Mouse (Mus musculus): ENCODE measurements around the gene Arfrp1. TPM values are rescaled to one million over a fixed set of nuclear protein-coding genes. Genes with fewer than 3 reads are reported as not detected.

The Arfrp1 gene
- polyA plus RNA-seq (2012): 0.49 and 1.1 TPM in 2 replicates

DNA sequence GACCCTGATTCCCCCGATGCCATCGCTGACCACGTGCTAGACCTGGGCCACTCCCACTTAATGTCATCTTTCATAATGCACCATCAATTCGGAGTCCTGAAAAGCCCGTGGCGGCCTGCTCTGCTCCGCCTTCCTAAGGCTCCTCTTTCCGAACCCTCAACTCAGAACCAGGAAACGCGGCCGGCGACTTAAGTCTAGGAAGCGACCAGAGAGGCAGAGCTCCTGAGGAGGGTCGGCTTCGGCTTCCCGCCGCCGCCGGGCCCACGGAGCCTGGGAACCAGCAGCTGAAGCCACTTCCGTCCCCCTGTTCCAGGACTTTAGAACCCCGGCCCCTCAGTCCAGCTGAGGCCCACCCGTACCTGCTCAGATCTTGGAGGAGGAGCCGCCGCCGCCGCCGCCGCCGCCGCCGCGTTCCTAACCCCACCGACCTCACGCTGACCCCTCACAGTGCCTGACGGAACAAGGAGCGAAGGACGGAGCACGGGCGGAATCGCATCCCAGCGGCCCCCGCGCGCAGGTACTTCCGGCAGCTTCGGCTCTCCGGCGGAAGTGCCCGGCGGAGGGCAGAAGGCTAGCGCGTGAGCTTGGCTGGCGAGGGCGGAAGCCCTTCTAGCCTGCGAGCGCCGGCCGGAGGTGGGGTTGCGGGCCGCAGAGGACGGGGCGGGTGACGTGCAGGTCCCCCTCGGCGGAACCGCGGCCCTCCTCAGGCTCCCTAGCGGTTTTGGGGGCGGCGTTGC lies at the start of gene Arfrp1, which contains the start of gene Zgpat:
Gene Arfrp1 (minus strand): TSS at position 545 of the 737 bp plus-strand sequence.
Gene Zgpat (plus strand): TSS at position 69 of the 737 bp plus-strand sequence.
- H3K4me3 ChIP-seq (replicated peaks): peak within 1 kb of the TSS; percentile 68
- peaks cover 46% of the 10 kb centered on the region for H3K4me1 ChIP-seq (ENCODE audit: control insufficient read depth)
- H3K36me3 ChIP-seq (ENCODE audit: control insufficient read depth): peaks cover 58% of the 10 kb centered on the region
- peaks cover 3% of the 10 kb centered on the region; the same call in 1 of the 2 replicates for H3K9me3 ChIP-seq (ENCODE audit: control insufficient read depth, low read length)
- H3K27me3 ChIP-seq (ENCODE audit: control insufficient read depth): no peaks in the 10 kb centered on the region
- no peak for TF ChIP-seq GATA1 (IDR thresholded peaks at IDR 0.05; ENCODE audit: low read length)
- TF ChIP-seq TAL1 (IDR thresholded peaks at IDR 0.05; ENCODE audit: low read length): no peak

DNA sequence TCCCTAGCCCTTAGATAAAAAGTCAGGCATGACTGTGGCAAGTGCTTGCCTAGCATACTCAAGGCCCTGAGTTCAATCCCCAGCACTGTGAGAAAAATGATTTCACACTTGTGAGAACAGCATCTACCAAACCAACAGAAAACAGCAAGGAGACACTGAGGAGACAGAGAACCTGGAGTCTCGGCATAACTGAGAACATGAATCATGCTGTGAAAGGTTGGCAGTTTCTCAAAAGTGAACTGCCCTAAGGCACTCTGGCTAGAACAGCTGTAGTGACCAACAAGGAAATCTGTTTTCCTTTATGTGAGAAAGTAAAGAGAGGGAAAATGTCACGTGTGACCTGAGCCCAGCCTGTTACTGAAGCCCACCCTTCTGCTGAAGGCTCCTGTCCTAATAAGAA lies 47.9 kb upstream of the Arfrp1 start:
- no peaks in the 10 kb centered on the region for H3K9me3 ChIP-seq (ENCODE audit: control insufficient read depth, low read length)
- peaks cover 54% of the 10 kb centered on the region for H3K36me3 ChIP-seq (ENCODE audit: control insufficient read depth)
- TF ChIP-seq TAL1 (IDR thresholded peaks at IDR 0.05; ENCODE audit: low read length) (no peak), GATA1 (IDR thresholded peaks at IDR 0.05; ENCODE audit: low read length) (no peak)
- no peak overlapping the region for H3K4me3 ChIP-seq (replicated peaks)
- no peaks in the 10 kb centered on the region for H3K27me3 ChIP-seq (ENCODE audit: control insufficient read depth)
- peaks cover 38% of the 10 kb centered on the region for H3K4me1 ChIP-seq (ENCODE audit: control insufficient read depth)

DNA sequence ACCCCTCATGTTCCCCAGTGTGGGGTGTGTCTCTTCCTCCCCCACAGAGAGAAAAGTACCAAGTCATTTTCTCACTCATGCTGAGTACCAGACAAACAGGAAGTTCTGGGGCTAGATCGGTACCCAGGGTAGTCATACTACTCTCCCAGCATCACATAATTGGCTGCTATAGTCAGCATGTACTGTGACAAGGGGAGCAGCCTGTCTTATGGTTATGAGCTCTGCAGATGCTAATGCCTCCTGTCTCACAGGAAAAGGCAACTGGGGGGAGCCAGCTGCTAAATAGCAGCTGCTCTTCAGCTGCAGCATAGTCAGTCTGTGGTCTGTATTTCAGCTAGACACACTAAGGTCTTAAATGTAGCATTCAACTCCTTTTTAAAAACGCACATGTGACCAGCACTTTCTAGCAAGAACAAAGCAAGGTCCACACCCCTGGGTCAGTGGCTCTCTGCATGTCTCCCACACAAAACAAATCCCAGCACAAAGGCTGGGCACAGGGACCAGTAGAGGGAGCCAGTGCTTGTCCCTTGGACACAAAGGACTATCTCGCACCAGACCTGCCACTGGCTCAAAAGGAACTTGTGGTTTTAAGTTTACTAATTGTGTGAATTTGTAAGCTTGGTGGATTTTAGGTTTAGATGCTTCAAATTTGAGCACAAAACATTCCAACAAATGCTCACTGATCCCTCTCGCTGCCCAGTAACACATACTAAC lies 45.7 kb upstream of the Arfrp1 start:
- Histone ChIP-seq H3K9me3 (ENCODE audit: control insufficient read depth, low read length) (no peaks in the 10 kb centered on the region), H3K27me3 (ENCODE audit: control insufficient read depth) (no peaks in the 10 kb centered on the region), H3K4me3 (replicated peaks) (no peak overlapping the region), H3K36me3 (ENCODE audit: control insufficient read depth) (peaks cover 60% of the 10 kb centered on the region), H3K4me1 (ENCODE audit: control insufficient read depth) (peaks cover 23% of the 10 kb centered on the region)
- TF ChIP-seq TAL1 (IDR thresholded peaks at IDR 0.05; ENCODE audit: low read length) (no peak), GATA1 (IDR thresholded peaks at IDR 0.05; ENCODE audit: low read length) (no peak)

DNA sequence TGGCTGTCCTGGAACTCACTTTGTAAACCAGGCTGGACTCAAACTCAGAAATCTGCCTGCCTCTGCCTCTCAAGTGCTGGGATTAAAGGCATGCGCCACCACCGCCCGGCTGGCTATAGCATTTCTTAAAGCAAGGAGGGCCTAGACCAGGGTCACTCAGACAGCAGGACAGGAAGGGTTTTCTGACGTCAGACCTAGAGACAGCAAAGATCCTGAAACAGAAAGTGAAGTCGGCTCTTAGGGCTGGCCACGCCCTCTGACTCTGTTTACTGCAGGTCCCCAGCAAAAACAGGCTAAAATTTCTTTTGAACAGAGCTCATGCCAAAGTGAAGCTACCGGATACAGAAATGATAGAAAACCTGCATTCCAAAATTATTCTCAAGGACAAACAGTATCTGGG lies 44.4 kb upstream of the Arfrp1 start:
- H3K9me3 ChIP-seq (ENCODE audit: control insufficient read depth, low read length): no peaks in the 10 kb centered on the region
- peaks cover 22% of the 10 kb centered on the region for H3K4me1 ChIP-seq (ENCODE audit: control insufficient read depth)
- TF ChIP-seq TAL1 (IDR thresholded peaks at IDR 0.05; ENCODE audit: low read length) (no peak), GATA1 (IDR thresholded peaks at IDR 0.05; ENCODE audit: low read length) (no peak)
- H3K4me3 ChIP-seq (replicated peaks): no peak overlapping the region
- peaks cover 57% of the 10 kb centered on the region for H3K36me3 ChIP-seq (ENCODE audit: control insufficient read depth)
- no peaks in the 10 kb centered on the region for H3K27me3 ChIP-seq (ENCODE audit: control insufficient read depth)

DNA sequence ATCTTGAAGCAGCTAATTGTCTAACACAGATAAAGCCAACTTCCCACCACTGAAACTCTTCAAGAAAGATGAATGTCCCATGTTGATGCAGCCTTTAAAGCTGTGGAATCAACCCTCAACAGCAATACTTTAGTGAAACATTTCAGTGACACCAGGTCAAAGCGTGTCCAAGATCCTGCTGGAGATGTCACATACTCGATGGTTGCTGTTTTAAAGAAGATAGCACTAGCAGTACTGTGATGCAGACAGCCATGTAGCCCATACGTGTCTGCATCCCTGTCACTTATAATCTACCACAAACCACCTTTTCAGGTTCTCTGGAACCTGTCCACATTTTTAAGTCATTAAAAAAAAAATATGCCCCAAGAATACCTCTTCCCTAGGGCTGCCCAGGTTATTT lies 38.5 kb upstream of the Arfrp1 start:
- no peak overlapping the region for H3K4me3 ChIP-seq (replicated peaks)
- H3K9me3 ChIP-seq (ENCODE audit: control insufficient read depth, low read length): no peaks in the 10 kb centered on the region
- no peaks in the 10 kb centered on the region for H3K27me3 ChIP-seq (ENCODE audit: control insufficient read depth)
- H3K4me1 ChIP-seq (ENCODE audit: control insufficient read depth): peaks cover 20% of the 10 kb centered on the region
- TF ChIP-seq TAL1 (IDR thresholded peaks at IDR 0.05; ENCODE audit: low read length) (no peak), GATA1 (IDR thresholded peaks at IDR 0.05; ENCODE audit: low read length) (no peak)
- H3K36me3 ChIP-seq (ENCODE audit: control insufficient read depth): peaks cover 55% of the 10 kb centered on the region

DNA sequence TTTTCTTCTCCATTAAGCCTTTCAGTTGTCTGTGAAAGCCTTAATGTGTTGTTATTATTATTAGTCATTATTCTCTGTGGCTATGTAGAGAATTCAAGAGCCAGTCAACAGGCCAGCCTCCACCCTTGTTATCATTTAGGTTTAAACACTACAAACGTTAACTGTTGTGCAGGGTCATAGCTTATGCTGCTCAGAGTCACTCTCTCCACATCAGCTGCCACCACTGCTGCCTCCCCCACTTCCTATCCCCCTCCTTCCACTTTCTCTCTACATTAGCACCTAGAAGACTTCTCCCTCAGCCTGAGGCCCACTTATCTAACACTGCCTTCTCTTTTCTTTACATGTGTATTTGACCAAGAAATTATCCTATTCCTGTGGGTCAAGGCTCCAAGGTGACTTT lies 36.3 kb upstream of the Arfrp1 start:
- no peak overlapping the region for H3K4me3 ChIP-seq (replicated peaks)

DNA sequence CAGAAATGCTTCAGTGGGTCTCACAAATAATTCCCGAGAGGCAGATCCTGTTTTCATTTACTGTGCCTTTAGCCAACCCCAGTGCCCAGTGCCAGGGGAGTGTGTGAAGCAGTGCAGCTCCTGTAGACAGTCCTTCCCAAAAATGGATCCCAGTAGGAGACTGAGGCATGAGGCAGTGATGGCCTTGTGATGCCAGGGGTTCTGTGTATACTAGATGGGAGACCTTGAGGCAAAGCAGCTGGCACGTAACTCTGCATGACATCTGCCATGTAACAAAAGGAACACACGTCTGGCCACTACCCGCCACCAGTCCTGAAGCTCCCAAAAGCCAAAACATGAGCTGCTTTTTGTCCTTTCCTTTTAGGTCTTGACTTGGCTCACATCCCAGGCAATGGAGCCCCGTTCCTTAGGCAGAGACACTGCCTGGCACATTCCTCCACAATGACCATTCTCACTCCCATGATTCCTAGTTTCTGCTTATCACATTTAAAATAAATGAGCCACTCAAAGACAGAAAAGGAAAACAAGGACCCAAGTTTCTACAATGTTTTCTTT lies 32.1 kb upstream of the Arfrp1 start:
- H3K27me3 ChIP-seq (ENCODE audit: control insufficient read depth): no peaks in the 10 kb centered on the region
- peaks cover 11% of the 10 kb centered on the region for H3K4me1 ChIP-seq (ENCODE audit: control insufficient read depth)
- H3K4me3 ChIP-seq (replicated peaks): no peak overlapping the region
- no peaks in the 10 kb centered on the region for H3K9me3 ChIP-seq (ENCODE audit: control insufficient read depth, low read length)
- peaks cover 55% of the 10 kb centered on the region for H3K36me3 ChIP-seq (ENCODE audit: control insufficient read depth)
- no peak for TF ChIP-seq TAL1 (IDR thresholded peaks at IDR 0.05; ENCODE audit: low read length)
- TF ChIP-seq GATA1 (IDR thresholded peaks at IDR 0.05; ENCODE audit: low read length): no peak

More for the DNA sequence above, 36.3 kb upstream of the Arfrp1 start:
- Histone ChIP-seq H3K4me1 (ENCODE audit: control insufficient read depth) (peaks cover 20% of the 10 kb centered on the region), H3K9me3 (ENCODE audit: control insufficient read depth, low read length) (no peaks in the 10 kb centered on the region), H3K27me3 (ENCODE audit: control insufficient read depth) (no peaks in the 10 kb centered on the region), H3K36me3 (ENCODE audit: control insufficient read depth) (peaks cover 45% of the 10 kb centered on the region)
- no peak for TF ChIP-seq GATA1 (IDR thresholded peaks at IDR 0.05; ENCODE audit: low read length)
- TF ChIP-seq TAL1 (IDR thresholded peaks at IDR 0.05; ENCODE audit: low read length): no peak

DNA sequence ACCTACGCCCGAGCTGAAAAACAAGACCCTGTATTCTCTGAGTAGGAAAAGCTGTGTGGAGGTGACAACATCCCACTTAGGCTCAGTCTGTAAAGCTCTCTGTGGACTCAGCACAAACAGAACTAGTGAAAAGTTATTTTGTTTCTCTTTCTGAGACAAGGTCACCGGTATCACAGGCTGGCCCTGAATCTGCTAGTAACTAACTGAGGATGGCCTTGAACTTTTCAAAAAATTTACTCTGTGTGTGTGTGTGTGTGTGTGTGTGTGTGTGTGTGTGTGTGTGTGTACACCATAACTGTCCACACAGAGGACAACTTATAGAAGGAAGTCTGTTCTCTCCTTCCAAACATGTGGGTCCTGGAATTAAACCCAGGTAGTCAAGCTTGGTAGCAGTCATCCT lies 28.9 kb upstream of the Arfrp1 start:
- Histone ChIP-seq H3K9me3 (ENCODE audit: control insufficient read depth, low read length) (no peaks in the 10 kb centered on the region), H3K4me1 (ENCODE audit: control insufficient read depth) (no peaks in the 10 kb centered on the region; the same call in 1 of the 2 replicates), H3K27me3 (ENCODE audit: control insufficient read depth) (no peaks in the 10 kb centered on the region), H3K36me3 (ENCODE audit: control insufficient read depth) (peaks cover 75% of the 10 kb centered on the region), H3K4me3 (replicated peaks) (no peak overlapping the region)
- no peak for TF ChIP-seq GATA1 (IDR thresholded peaks at IDR 0.05; ENCODE audit: low read length)
- no peak for TF ChIP-seq TAL1 (IDR thresholded peaks at IDR 0.05; ENCODE audit: low read length)

DNA sequence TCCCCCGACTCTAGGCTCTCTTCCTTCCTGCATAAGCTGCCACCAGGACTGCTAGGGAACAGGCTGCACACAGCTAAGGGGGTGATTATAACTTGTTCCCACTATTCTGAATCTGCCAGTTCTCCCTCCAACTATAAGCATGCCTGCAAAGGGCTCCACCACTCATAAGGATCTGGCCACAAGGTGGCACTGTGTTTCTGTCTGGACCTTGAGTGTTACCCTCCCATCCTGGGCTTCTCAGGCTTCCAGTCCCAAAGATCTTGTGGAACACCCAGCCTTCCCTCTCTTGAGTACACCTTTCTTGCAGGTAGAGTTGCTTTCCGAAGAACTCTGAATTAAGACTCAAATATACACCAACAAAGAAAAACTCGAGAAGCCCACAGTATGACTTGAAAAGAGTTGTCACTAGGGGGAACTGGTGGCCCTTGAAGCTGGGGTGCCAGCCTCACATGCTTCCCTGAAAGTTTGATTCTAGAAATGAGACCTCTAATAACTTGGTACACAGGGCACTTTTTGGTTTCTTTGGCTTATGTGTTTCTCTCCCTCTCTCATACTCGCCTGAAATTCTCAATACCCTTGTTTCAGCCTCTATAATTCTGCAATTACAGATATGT lies 27.5 kb upstream of the Arfrp1 start:
- no peak for TF ChIP-seq TAL1 (IDR thresholded peaks at IDR 0.05; ENCODE audit: low read length)
- no peak for TF ChIP-seq GATA1 (IDR thresholded peaks at IDR 0.05; ENCODE audit: low read length)
- no peaks in the 10 kb centered on the region for H3K4me1 ChIP-seq (ENCODE audit: control insufficient read depth)
- H3K4me3 ChIP-seq (replicated peaks): no peak overlapping the region

More for the DNA sequence above, 27.5 kb upstream of the Arfrp1 start:
- peaks cover 77% of the 10 kb centered on the region for H3K36me3 ChIP-seq (ENCODE audit: control insufficient read depth)
- H3K27me3 ChIP-seq (ENCODE audit: control insufficient read depth): no peaks in the 10 kb centered on the region
- H3K9me3 ChIP-seq (ENCODE audit: control insufficient read depth, low read length): no peaks in the 10 kb centered on the region

Measured in erythroblast, embryonic 14.5 days (primary cell).